Mouse (Mus musculus) lung, embryonic 14.5 days (tissue): Measurements from ENCODE around the gene Itsn1. TPM values are rescaled to one million over a fixed set of nuclear protein-coding genes. Genes with fewer than 3 reads are reported as not detected.

Experiments
- ATAC-seq: fragments of 200-750 bp; cut with Nextera tagmentation; 2 replicates; pipeline ENCODE4 v1.8.0; 2017; ENCODE audit warnings: mild to moderate bottlenecking, moderate TSS enrichment, moderate library complexity; ENCODE audit not compliant: insufficient read depth
- DNase-seq: peaks from one replicate; pipeline ENCODE4 v3.0.0-alpha.2; 2015
- H3K27ac ChIP-seq: fragments of 300-500 bp; sonication (generic); 2 replicates; pipeline ENCODE4 v1.5.1; 2014; ENCODE audit warnings: low read depth, mild to moderate bottlenecking, moderate library complexity
- H3K27me3 ChIP-seq: fragments of 300-500 bp; sonication (generic); 2 replicates; pipeline ENCODE4 v1.6.1; 2014; ENCODE audit warnings: low read length, control low read depth; ENCODE audit not compliant: insufficient read depth
- H3K36me3 ChIP-seq: fragments of 300-500 bp; sonication (generic); 2 replicates; pipeline ENCODE4 v1.6.1; 2014; ENCODE audit warnings: control low read depth; ENCODE audit not compliant: insufficient read depth
- H3K4me1 ChIP-seq: fragments of 300-500 bp; sonication (generic); 2 replicates; pipeline ENCODE4 v1.6.1; 2014; ENCODE audit warnings: antibody characterized with exemption, control low read depth; ENCODE audit not compliant: insufficient read depth
- H3K4me2 ChIP-seq: fragments of 300-500 bp; sonication (generic); 2 replicates; pipeline ENCODE4 v1.6.1; 2014; ENCODE audit warnings: mild to moderate bottlenecking
- H3K4me3 ChIP-seq: fragments of 300-500 bp; sonication (generic); 2 replicates; pipeline ENCODE4 v1.5.1; 2014; ENCODE audit warnings: low read depth, low read length
- H3K9ac ChIP-seq: fragments of 300-500 bp; sonication (generic); 2 replicates; pipeline ENCODE4 v1.6.1; 2014
- H3K9me3 ChIP-seq: fragments of 300-500 bp; sonication (generic); 2 replicates; pipeline ENCODE4 v1.6.1; 2016; ENCODE audit warnings: low read depth, low read length, control low read depth
- CTCF ChIP-seq: IDR thresholded peaks from 2 replicates; pipeline ENCODE4 v1.5.1; 2016; ENCODE audit warnings: antibody characterized with exemption, low read depth
- WGBS: fragments of 180-500 bp; shearing (Covaris S2); extraction: QIAGEN DNeasy Blood & Tissue Kit; methylation state at CpG from one replicate; pipeline ENCODE4 v1.1.7; 2014; 5-methylcytosine and 5-hydroxymethylcytosine counted together
- polyA plus RNA-seq: library from polyadenylated mRNA; unstranded; fragments of >200 nt; fragmentation: Nextera tagmentation; extraction: Ambion mirVana; gene quantifications from 2 replicates; pipeline ENCODE4 v1.2.1, GENCODE M21; 2014

Itsn1 gene
- polyA plus RNA-seq, 1 experiment from 2014 or later: 25.4 TPM

GRCm38 (mm10) chr16:91871188-91871587 lies 142.1 kb downstream of the Itsn1 start:
- Histone ChIP-seq H3K27ac (no peak overlapping the region), H3K4me1 (no peaks in the 10 kb centered on the region), H3K9ac (no peak overlapping the region), H3K27me3 (no peaks in the 10 kb centered on the region), H3K4me2 (no peak overlapping the region), H3K9me3 (no peaks in the 10 kb centered on the region), H3K36me3 (peaks cover 54% of the 10 kb centered on the region), H3K4me3 (no peak overlapping the region)
- DNase-seq (no peak), ATAC-seq (no peak)
- TF ChIP-seq CTCF: no peak
- WGBS: 83% methylated on average over 6 of the region's 6 CpGs

- Histone ChIP-seq H3K9ac (no peak overlapping the region), H3K4me3 (no peak overlapping the region), H3K27ac (no peak overlapping the region), H3K4me2 (no peak overlapping the region), H3K4me1 (no peaks in the 10 kb centered on the region), H3K36me3 (peaks cover 38% of the 10 kb centered on the region), H3K27me3 (no peaks in the 10 kb centered on the region), H3K9me3 (no peaks in the 10 kb centered on the region)
- 63% methylated on average over 3 of the region's 3 CpGs for WGBS
- TF ChIP-seq CTCF: no peak
- no peak for DNase-seq
- ATAC-seq: no peak
Observed at GRCm38 (mm10) chr16:91873695-91874094, 144.6 kb downstream of the Itsn1 start.

GRCm38 (mm10) chr16:91875567-91876344 lies 146.7 kb downstream of the Itsn1 start:
- ATAC-seq (peak; percentile 44; the same call in 1 of the 2 replicates), DNase-seq (peak; percentile 38)
- no peaks in the 10 kb centered on the region for H3K27me3 ChIP-seq
- no peak overlapping the region for H3K4me3 ChIP-seq
- H3K36me3 ChIP-seq: peaks cover 17% of the 10 kb centered on the region
- 43% methylated on average over 4 of the region's 4 CpGs for WGBS
- no peak overlapping the region for H3K27ac ChIP-seq
- no peak for TF ChIP-seq CTCF
- no peaks in the 10 kb centered on the region for H3K4me1 ChIP-seq
- H3K4me2 ChIP-seq: no peak overlapping the region
- H3K9ac ChIP-seq: no peak overlapping the region
- no peaks in the 10 kb centered on the region for H3K9me3 ChIP-seq

- Histone ChIP-seq H3K4me3 (no peak overlapping the region), H3K9me3 (no peaks in the 10 kb centered on the region), H3K4me1 (no peaks in the 10 kb centered on the region), H3K27me3 (no peaks in the 10 kb centered on the region), H3K27ac (no peak overlapping the region), H3K36me3 (peaks cover 10% of the 10 kb centered on the region), H3K9ac (no peak overlapping the region), H3K4me2 (no peak overlapping the region)
- DNase-seq: no peak
- WGBS: 82% methylated on average over 4 of the region's 4 CpGs
- TF ChIP-seq CTCF: no peak
- ATAC-seq: no peak
Observed at GRCm38 (mm10) chr16:91876457-91876856, 147.4 kb downstream of the Itsn1 start.

- Histone ChIP-seq H3K4me1 (peaks cover 3% of the 10 kb centered on the region; the same call in 1 of the 2 replicates), H3K4me3 (no peak overlapping the region), H3K27me3 (no peaks in the 10 kb centered on the region), H3K27ac (no peak overlapping the region), H3K9ac (no peak overlapping the region), H3K36me3 (no peaks in the 10 kb centered on the region), H3K4me2 (no peak overlapping the region), H3K9me3 (no peaks in the 10 kb centered on the region)
- ATAC-seq: no peak
- DNase-seq: no peak
- TF ChIP-seq CTCF: no peak
- WGBS: 68% methylated on average over 2 of the region's 2 CpGs
Observed at GRCm38 (mm10) chr16:91879101-91879500, 150.0 kb downstream of the Itsn1 start.

GRCm38 (mm10) chr16:91880869-91881767 lies 152.0 kb downstream of the Itsn1 start:
- DNase-seq: no peak
- no peak for TF ChIP-seq CTCF
- H3K9me3 ChIP-seq: no peaks in the 10 kb centered on the region
- no peak for ATAC-seq
- no peak overlapping the region for H3K27ac ChIP-seq
- H3K4me2 ChIP-seq: no peak overlapping the region
- peaks cover 3% of the 10 kb centered on the region; the same call in 1 of the 2 replicates for H3K4me1 ChIP-seq
- no peaks in the 10 kb centered on the region for H3K27me3 ChIP-seq
- H3K36me3 ChIP-seq: no peaks in the 10 kb centered on the region
- H3K4me3 ChIP-seq: no peak overlapping the region
- no peak overlapping the region for H3K9ac ChIP-seq
- 87% methylated on average over 11 of the region's 11 CpGs for WGBS
